Mouse (Mus musculus) urinary bladder, adult 2 months (tissue): ENCODE results near the gene Trabd2b. TPM values are rescaled to one million over a fixed set of nuclear protein-coding genes. Genes with fewer than 3 reads are reported as not detected.

Experiments
- DNase-seq: peaks from one replicate; pipeline ENCODE4 v3.0.0; 2022; ENCODE audit warnings: low spot score
- polyA plus RNA-seq: library from polyadenylated mRNA; depleted of rRNA; stranded (reverse); fragments of >200 nt; gene quantifications from 2 replicates; pipeline ENCODE4 v1.2.3, GENCODE M21; 2012

The Trabd2b gene
- polyA plus RNA-seq, 1 experiment, result 6.1 TPM

GRCm38 (mm10) chr4:114397625-114398024 is 8.9 kb upstream of the Trabd2b start:
- DNase-seq, result no peak

- DNase-seq, result no peak
These were observed 6.7 kb upstream of the Trabd2b start for GRCm38 (mm10) chr4:114399821-114400220.

- no peak for DNase-seq
These were observed 4.4 kb upstream of the Trabd2b start for GRCm38 (mm10) chr4:114401993-114402731.

GRCm38 (mm10) chr4:114405682-114406354 is 706 bp upstream of the Trabd2b start:
- peak; percentile 82 for DNase-seq

GRCm38 (mm10) chr4:114407516-114407915 is 992 bp downstream of the Trabd2b start:
- DNase-seq, result no peak

- no peak for DNase-seq
These were observed 1.8 kb downstream of the Trabd2b start for GRCm38 (mm10) chr4:114408298-114408697.

GRCm38 (mm10) chr4:114408890-114409480 is 2.5 kb downstream of the Trabd2b start:
- no peak for DNase-seq

GRCm38 (mm10) chr4:114409511-114409910 is 3.0 kb downstream of the Trabd2b start:
- no peak for DNase-seq

- DNase-seq, result no peak
These were observed 3.5 kb downstream of the Trabd2b start for GRCm38 (mm10) chr4:114410026-114410425.

GRCm38 (mm10) chr4:114410443-114410842 is 3.9 kb downstream of the Trabd2b start:
- no peak for DNase-seq

- no peak for DNase-seq
These were observed 4.6 kb downstream of the Trabd2b start for GRCm38 (mm10) chr4:114410958-114411661.

- DNase-seq, result no peak
These were observed 5.4 kb downstream of the Trabd2b start for GRCm38 (mm10) chr4:114411846-114412390.

GRCm38 (mm10) chr4:114415925-114416645 is 9.6 kb downstream of the Trabd2b start:
- no peak for DNase-seq

GRCm38 (mm10) chr4:114420154-114420553 is 13.6 kb downstream of the Trabd2b start:
- no peak for DNase-seq

- DNase-seq, result no peak
These were observed 16.6 kb downstream of the Trabd2b start for GRCm38 (mm10) chr4:114423084-114423483.

GRCm38 (mm10) chr4:114425808-114426207 is 19.3 kb downstream of the Trabd2b start:
- no peak for DNase-seq

GRCm38 (mm10) chr4:114432742-114433141 is 26.2 kb downstream of the Trabd2b start:
- no peak for DNase-seq

- DNase-seq, result no peak
These were observed 26.9 kb downstream of the Trabd2b start for GRCm38 (mm10) chr4:114433440-114433839.

- DNase-seq, result no peak
These were observed 28.2 kb downstream of the Trabd2b start for GRCm38 (mm10) chr4:114434766-114435165.

GRCm38 (mm10) chr4:114435381-114435780 is 28.9 kb downstream of the Trabd2b start:
- DNase-seq, result no peak

GRCm38 (mm10) chr4:114438764-114439163 is 32.2 kb downstream of the Trabd2b start:
- DNase-seq, result no peak
